Mouse (Mus musculus) stomach, embryonic 15.5 days (tissue): Measurements from ENCODE around the gene Nxn. TPM values are rescaled to one million over a fixed set of nuclear protein-coding genes. Genes with fewer than 3 reads are reported as not detected.
"Not testable (repeated sequence)": the region's sequence is repeated elsewhere in the genome, so short reads cannot be mapped to it uniquely, and the experiment has no call there.

ENCODE experiments used
- ATAC-seq: fragments of 200-750 bp; cut with Nextera tagmentation; 2 replicates; pipeline ENCODE4 v1.8.0; 2017; ENCODE audit warnings: low read depth, moderate number of reproducible peaks, moderate TSS enrichment; ENCODE audit not compliant: insufficient read depth, low FRiP score
- H3K27ac ChIP-seq: fragments of 300-500 bp; sonication (generic); 2 replicates; pipeline ENCODE4 v1.5.1; 2015; ENCODE audit warnings: mild to moderate bottlenecking, inconsistent platforms
- H3K27me3 ChIP-seq: fragments of 300-500 bp; sonication (generic); replicated peaks from 2 replicates; pipeline ENCODE4 v1.6.1; 2015; ENCODE audit warnings: inconsistent platforms
- H3K36me3 ChIP-seq: fragments of 300-500 bp; sonication (generic); 2 replicates; pipeline ENCODE4 v1.6.1; 2015; ENCODE audit warnings: inconsistent platforms
- H3K4me1 ChIP-seq: fragments of 300-500 bp; sonication (generic); 2 replicates; pipeline ENCODE4 v1.6.1; 2015; ENCODE audit warnings: inconsistent platforms
- H3K4me2 ChIP-seq: fragments of 300-500 bp; sonication (generic); 2 replicates; pipeline ENCODE4 v1.6.1; 2015; ENCODE audit warnings: mild to moderate bottlenecking, inconsistent platforms
- H3K4me3 ChIP-seq: fragments of 300-500 bp; sonication (generic); replicated peaks from 2 replicates; pipeline ENCODE4 v1.5.1; 2015; ENCODE audit warnings: inconsistent platforms
- H3K9ac ChIP-seq: fragments of 300-500 bp; sonication (generic); 2 replicates; pipeline ENCODE4 v1.6.1; 2015; ENCODE audit warnings: inconsistent platforms
- H3K9me3 ChIP-seq: fragments of 300-500 bp; sonication (generic); 2 replicates; pipeline ENCODE4 v1.6.1; 2016; ENCODE audit warnings: inconsistent platforms
- WGBS: fragments of 180-500 bp; shearing (Covaris S2); methylation state at CpG from one replicate; pipeline ENCODE4 v1.1.7; 2015; 5-methylcytosine and 5-hydroxymethylcytosine counted together
- polyA plus RNA-seq: library from polyadenylated mRNA; unstranded; fragments of >200 nt; fragmentation: Nextera tagmentation; extraction: Ambion mirVana; gene quantifications from 2 replicates; pipeline ENCODE4 v1.2.1, GENCODE M21; 2015

Gene Nxn
- polyA plus RNA-seq, 1 experiment from 2014 or later, result 35.1 TPM

DNA sequence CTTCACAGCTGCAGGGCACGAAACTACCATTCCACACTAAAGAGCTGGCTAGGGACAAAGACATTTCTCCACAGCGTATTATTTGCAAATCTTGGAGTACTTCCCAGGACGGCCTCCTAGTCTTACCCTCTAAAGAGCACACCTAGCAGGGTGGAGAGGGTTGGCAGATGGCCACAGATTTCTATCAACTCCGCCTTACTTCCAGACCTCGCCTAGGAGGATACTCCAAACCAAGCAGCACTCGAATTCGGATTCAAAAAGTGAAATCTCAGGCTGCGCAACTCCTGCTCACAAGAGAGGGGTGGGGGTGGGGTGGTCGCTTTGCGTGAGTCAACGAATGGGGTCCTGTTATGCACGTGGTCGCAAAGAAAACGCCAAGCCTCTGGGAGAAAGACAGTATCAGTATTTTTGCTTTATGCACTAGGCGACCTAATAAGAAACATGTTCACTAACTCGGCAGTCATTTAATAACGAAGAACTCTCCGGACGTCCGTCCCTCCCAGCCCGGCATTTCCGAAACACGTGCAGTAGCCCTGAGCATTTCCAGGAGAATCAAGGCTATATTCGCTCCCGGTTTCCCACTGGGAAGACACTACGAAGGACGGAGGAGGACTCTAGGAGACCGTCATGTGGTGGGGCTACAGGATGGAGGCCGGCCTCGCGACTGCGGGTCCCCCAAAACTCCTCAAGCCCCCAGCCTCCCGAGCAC is 182.1 kb downstream of the Nxn start:
- WGBS, result 2% methylated on average over 33 of the region's 33 CpGs
- Histone ChIP-seq H3K4me2 (peak overlapping the region; percentile 73), H3K27ac (peak overlapping the region; percentile 96), H3K4me3 (peak overlapping the region; percentile 93), H3K9ac (peak overlapping the region; percentile 82), H3K4me1 (no peaks in the 10 kb centered on the region), H3K9me3 (no peaks in the 10 kb centered on the region), H3K27me3 (no peaks in the 10 kb centered on the region), H3K36me3 (peaks cover 21% of the 10 kb centered on the region)
- ATAC-seq, result peak; percentile 23

DNA sequence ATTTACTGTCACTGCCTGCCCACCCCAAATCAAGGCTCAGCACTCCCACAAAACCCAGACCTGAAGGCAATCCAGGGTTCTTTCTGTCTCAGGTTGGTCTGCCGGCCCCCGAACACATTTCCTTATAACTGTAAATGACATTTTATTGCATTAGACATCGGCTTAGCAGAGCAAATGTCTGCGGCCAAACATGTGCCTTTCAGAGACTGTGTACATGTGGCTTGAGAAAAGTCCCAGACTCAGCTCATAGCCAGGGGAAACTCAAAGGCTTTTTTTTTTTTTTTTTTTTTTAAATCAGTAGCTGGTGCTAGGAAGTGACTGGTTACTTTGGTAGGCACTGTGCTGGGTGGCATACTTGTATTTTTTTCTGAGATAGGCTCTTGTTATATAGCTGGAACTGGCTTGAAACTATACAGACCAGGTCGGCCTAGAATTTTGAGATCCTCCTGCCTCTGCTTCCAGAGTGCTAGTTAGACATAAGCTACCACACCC is 182.8 kb downstream of the Nxn start:
- peaks cover 22% of the 10 kb centered on the region for H3K36me3 ChIP-seq
- 88% methylated on average over 5 of the region's 5 CpGs for WGBS
- H3K9ac ChIP-seq, result no peak overlapping the region

DNA sequence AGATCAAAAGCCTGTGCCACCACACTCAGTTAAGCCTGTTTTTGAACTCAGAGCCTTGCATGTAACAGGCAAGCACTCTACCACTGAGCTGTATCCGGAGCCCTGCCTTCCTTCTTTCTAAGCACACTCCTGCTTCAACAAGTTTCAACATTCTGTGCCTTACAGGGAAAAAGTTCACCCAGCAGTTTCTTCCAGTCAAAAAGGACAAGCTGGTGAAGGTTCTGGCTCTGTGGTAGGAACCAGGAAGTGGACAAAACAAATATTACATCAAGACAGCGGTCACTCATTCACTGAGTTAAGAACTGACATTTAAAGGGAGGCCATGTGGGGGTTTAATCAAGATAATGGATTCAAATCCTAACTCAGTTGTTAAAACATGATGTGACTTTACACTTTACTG is 183.9 kb downstream of the Nxn start:
- no peak overlapping the region for H3K4me2 ChIP-seq
- WGBS, result 81% methylated on average over 2 of the region's 2 CpGs
- no peak overlapping the region for H3K9ac ChIP-seq
- H3K27ac ChIP-seq, result peak overlapping the region; percentile 68; the same call in 1 of the 2 replicates
- ATAC-seq, result no peak
- H3K9me3 ChIP-seq, result no peaks in the 10 kb centered on the region
- H3K4me1 ChIP-seq, result peaks cover 3% of the 10 kb centered on the region; the same call in 1 of the 2 replicates
- peaks cover 22% of the 10 kb centered on the region for H3K36me3 ChIP-seq
- H3K4me3 ChIP-seq, result no peak overlapping the region
- no peaks in the 10 kb centered on the region for H3K27me3 ChIP-seq

More for the DNA sequence above, 182.8 kb downstream of the Nxn start:
- Histone ChIP-seq H3K27me3 (no peaks in the 10 kb centered on the region), H3K9me3 (no peaks in the 10 kb centered on the region), H3K4me3 (peak overlapping the region; percentile 93), H3K4me2 (peak overlapping the region; percentile 73), H3K4me1 (no peaks in the 10 kb centered on the region), H3K27ac (peak overlapping the region; percentile 96)
- ATAC-seq, result no peak

GRCm38 (mm10) chr11:76213841-76214240 is 185.1 kb downstream of the Nxn start:
- Histone ChIP-seq H3K27me3 (no peaks in the 10 kb centered on the region), H3K36me3 (peaks cover 25% of the 10 kb centered on the region), H3K9me3 (no peaks in the 10 kb centered on the region), H3K4me2 (no peak overlapping the region), H3K4me1 (peaks cover 9% of the 10 kb centered on the region; the same call in 1 of the 2 replicates), H3K4me3 (no peak overlapping the region), H3K9ac (no peak overlapping the region), H3K27ac (no peak overlapping the region)
- ATAC-seq, result no peak
- 83% methylated on average over 5 of the region's 5 CpGs for WGBS

GRCm38 (mm10) chr11:76211595-76211994 is 187.3 kb downstream of the Nxn start:
- not testable (repeated sequence) for H3K4me2 ChIP-seq, H3K27ac ChIP-seq, H3K9ac ChIP-seq, H3K4me1 ChIP-seq, H3K4me3 ChIP-seq, ATAC-seq, H3K27me3 ChIP-seq, H3K9me3 ChIP-seq
- WGBS, result 92% methylated on average over 5 of the region's 6 CpGs
- peaks cover 42% of the 10 kb centered on the region for H3K36me3 ChIP-seq

GRCm38 (mm10) chr11:76210228-76210985 is 188.5 kb downstream of the Nxn start:
- Histone ChIP-seq H3K27me3 (no peaks in the 10 kb centered on the region), H3K27ac (no peak overlapping the region; the same call in 1 of the 2 replicates), H3K4me1 (peaks cover 9% of the 10 kb centered on the region; the same call in 1 of the 2 replicates), H3K9ac (no peak overlapping the region), H3K9me3 (no peaks in the 10 kb centered on the region), H3K4me3 (no peak overlapping the region), H3K36me3 (peaks cover 51% of the 10 kb centered on the region), H3K4me2 (no peak overlapping the region)
- no peak for ATAC-seq
- WGBS, result 65% methylated on average over 13 of the region's 13 CpGs

Other genes starting within 250 kb of the Nxn start
- gene Vps53, start 219.5 kb downstream of the Nxn start, polyA plus RNA-seq, result 39.7 and 43.8 TPM in 2 replicates
- 82.0 and 100 TPM in 2 replicates for gene Fam57a, start 219.5 kb downstream of the Nxn start, polyA plus RNA-seq
- gene Dbil5, start 181.5 kb downstream of the Nxn start, polyA plus RNA-seq, result 0.90 and 1.5 TPM in 2 replicates
- 27.9 and 29.8 TPM in 2 replicates for gene Gemin4, start 181.5 kb downstream of the Nxn start, polyA plus RNA-seq
- 24.7 and 25.8 TPM in 2 replicates for gene Mrm3, start 155.4 kb downstream of the Nxn start, polyA plus RNA-seq
- 119 and 123 TPM in 2 replicates for gene Glod4, start 155.4 kb downstream of the Nxn start, polyA plus RNA-seq
- 92.5 and 96.5 TPM in 2 replicates for gene Timm22, start 7.8 kb upstream of the Nxn start, polyA plus RNA-seq
- gene Abr, start 223.2 kb upstream of the Nxn start, polyA plus RNA-seq, result 37.4 and 41.8 TPM in 2 replicates